In genomic region chr17:65939461-65940192, GRCm38 (mm10) we compare ENCODE assay signal across 9 mouse cellular contexts. TPM values are rescaled to one million over a fixed set of nuclear protein-coding genes. Genes with fewer than 3 reads are reported as not detected.
A peak's percentile ranks its signal among the peaks of the same experiment; 100 is the strongest.
DNase-seq lines count a peak whose midpoint lies in the region; ATAC-seq and TF ChIP-seq lines count a peak whose summit lies in the region.
"Had no signal": no experiment of that assay in that cellular context is flagged by ENCODE, and none has a peak within 500 bp of the region (broad histone marks: within the 10 kb centered on the region; RNA-seq: fewer than 3 reads in every experiment).

No protein-coding gene starts in this region.

- peak overlapping the region; percentile 60 for H3K27ac ChIP-seq in hindbrain, embryonic 13.5 days
- H3K27ac ChIP-seq in hindbrain, postnatal 0 days = no peak overlapping the region; the same call in 1 of the 2 replicates
- no peak overlapping the region for H3K27ac ChIP-seq in liver, embryonic 14.5 days

- no peak for TF ChIP-seq EP300 in liver, embryonic 14.5 days (IDR thresholded peaks at IDR 0.05; ENCODE audit: low read depth)

- H3K9ac ChIP-seq in hindbrain, embryonic 13.5 days = no peak overlapping the region
- no peak overlapping the region for H3K9ac ChIP-seq in hindbrain, postnatal 0 days (replicated peaks; ENCODE audit: low read length)
- H3K9ac ChIP-seq in liver, embryonic 14.5 days (replicated peaks) = no peak overlapping the region

- 55% methylated on average over 14 of the region's 14 CpGs for WGBS in hindbrain, embryonic 13.5 days
- 55% methylated on average over 14 of the region's 14 CpGs for WGBS in hindbrain, postnatal 0 days
- WGBS in liver, embryonic 14.5 days (ENCODE audit: insufficient replicate concordance) = 64% methylated on average over 14 of the region's 14 CpGs

- ATAC-seq in hindbrain, embryonic 13.5 days (ENCODE audit: low FRiP score) = no peak
- no peak for ATAC-seq in hindbrain, postnatal 0 days
- no peak; the same call in 1 of the 2 replicates for ATAC-seq in liver, embryonic 14.5 days (ENCODE audit: insufficient read depth)

- TF ChIP-seq CTCF in hindbrain, postnatal 0 days (IDR thresholded peaks at IDR 0.05; ENCODE audit: low read depth) = no peak
- no peak for TF ChIP-seq CTCF in liver, embryonic 14.5 days (IDR thresholded peaks at IDR 0.05; ENCODE audit: low read depth)

- no peak overlapping the region for H3K4me2 ChIP-seq in hindbrain, embryonic 13.5 days
- no peak overlapping the region for H3K4me2 ChIP-seq in hindbrain, postnatal 0 days (ENCODE audit: low read depth, low read length)
- peak overlapping the region; percentile 24; the same call in 1 of the 2 replicates for H3K4me2 ChIP-seq in liver, embryonic 14.5 days (ENCODE audit: low read depth)

- H3K36me3 ChIP-seq in hindbrain, embryonic 13.5 days = peaks cover 25% of the 10 kb centered on the region
- H3K36me3 ChIP-seq in hindbrain, postnatal 0 days (ENCODE audit: insufficient read depth, low read length) = peaks cover 9% of the 10 kb centered on the region; the same call in 1 of the 2 replicates
- no peaks in the 10 kb centered on the region; the same call in 1 of the 2 replicates for H3K36me3 ChIP-seq in liver, embryonic 14.5 days (replicated peaks; ENCODE audit: control insufficient read depth, insufficient read depth, low read depth)

- no peak for DNase-seq in hindbrain, postnatal 0 days (ENCODE audit: low spot score)
- DNase-seq in urinary bladder, postnatal 14 days (ENCODE audit: low spot score) = peak; percentile 35
- no peak for DNase-seq in urinary bladder, postnatal 25 days (ENCODE audit: low spot score)
- no peak for DNase-seq in liver, embryonic 14.5 days (ENCODE audit: low read depth in 3 of 3, low spot score in 3 of 3)
- no peak for DNase-seq in right cerebral cortex, adult 18-20 months
- DNase-seq in ovary, postnatal 14 days (ENCODE audit: low spot score) = no peak
- no peak for DNase-seq in right cerebral cortex, postnatal 36 days (ENCODE audit: low spot score in 2 of 2)
- DNase-seq: cerebellum, adult 8-10 months had no signal

- H3K27me3 ChIP-seq in hindbrain, embryonic 13.5 days = no peaks in the 10 kb centered on the region
- no peaks in the 10 kb centered on the region for H3K27me3 ChIP-seq in hindbrain, postnatal 0 days (ENCODE audit: insufficient read depth, low read length)
- no peaks in the 10 kb centered on the region for H3K27me3 ChIP-seq in liver, embryonic 14.5 days (ENCODE audit: control insufficient read depth, insufficient read depth, low read length)

- peaks cover 29% of the 10 kb centered on the region for H3K4me1 ChIP-seq in hindbrain, embryonic 13.5 days (replicated peaks)
- H3K4me1 ChIP-seq in hindbrain, postnatal 0 days (ENCODE audit: insufficient read depth, low read length) = no peaks in the 10 kb centered on the region
- peaks cover 0 to 6% of the 10 kb centered on the region in 2 experiments; a peak in 1 of 4 replicates for H3K4me1 ChIP-seq in liver, embryonic 14.5 days (replicated peaks; ENCODE audit: control insufficient read depth in 2 of 2, insufficient read depth in 2 of 2, low read length in 1 of 2)

- H3K9me3 ChIP-seq in hindbrain, embryonic 13.5 days = no peaks in the 10 kb centered on the region
- no peaks in the 10 kb centered on the region for H3K9me3 ChIP-seq in hindbrain, postnatal 0 days (ENCODE audit: low read length)
- H3K9me3 ChIP-seq in liver, embryonic 14.5 days (ENCODE audit: control insufficient read depth, low read length) = no peaks in the 10 kb centered on the region

- H3K4me3 ChIP-seq in hindbrain, embryonic 13.5 days = no peak overlapping the region
- no peak overlapping the region for H3K4me3 ChIP-seq in hindbrain, postnatal 0 days (ENCODE audit: low read length)
- H3K4me3 ChIP-seq in liver, embryonic 14.5 days (ENCODE audit: insufficient read depth in 1 of 2, low read depth in 2 of 2, low read length in 2 of 2) = no peak overlapping the region

RNA-seq across cellular contexts. Expression of gene Twsg1, which starts 11.4 kb away (rescaled TPM):
- polyA plus RNA-seq in hindbrain, embryonic 13.5 days (2015; fragmentation: Nextera tagmentation; extraction: Ambion mirVana) = 58.5 and 60.7 TPM in 2 replicates
- total RNA-seq in hindbrain, postnatal 0 days (2014; rRNA removed) = 39.8 and 45.4 TPM in 2 replicates
- 45.4 and 45.7 TPM in 2 replicates for polyA plus RNA-seq in hindbrain, postnatal 0 days (2015; fragmentation: Nextera tagmentation; extraction: Ambion mirVana)
- polyA plus RNA-seq in liver, embryonic 14.5 days (2012; rRNA removed) = 7.7 and 8.1 TPM in 2 replicates
- 16.1 and 18.3 TPM in 2 replicates for polyA plus RNA-seq in liver, embryonic 14.5 days (2014; fragmentation: Nextera tagmentation; extraction: Ambion mirVana)

RNA-seq across cellular contexts. Expression of gene Ralbp1, which starts 54.0 kb away (rescaled TPM):
- 56.1 and 58.3 TPM in 2 replicates for polyA plus RNA-seq in hindbrain, embryonic 13.5 days (2015; fragmentation: Nextera tagmentation; extraction: Ambion mirVana)
- 34.0 and 35.9 TPM in 2 replicates for total RNA-seq in hindbrain, postnatal 0 days (2014; rRNA removed)
- polyA plus RNA-seq in hindbrain, postnatal 0 days (2015; fragmentation: Nextera tagmentation; extraction: Ambion mirVana) = 51.6 and 54.0 TPM in 2 replicates
- 11.0 and 15.7 TPM in 2 replicates for polyA plus RNA-seq in liver, embryonic 14.5 days (2012; rRNA removed)
- 36.0 and 38.1 TPM in 2 replicates for polyA plus RNA-seq in liver, embryonic 14.5 days (2014; fragmentation: Nextera tagmentation; extraction: Ambion mirVana)
